Mouse (Mus musculus): Measurements from ENCODE around the gene Tmem220.

Gene Tmem220

GRCm38 (mm10) chr11:67024867-67025477 lies at the start of gene Tmem220:
Gene Tmem220, plus strand, starts transcription at chr11:67025154.
- DNase-seq (ENCODE audit: low spot score), result peak; percentile 83

DNA sequence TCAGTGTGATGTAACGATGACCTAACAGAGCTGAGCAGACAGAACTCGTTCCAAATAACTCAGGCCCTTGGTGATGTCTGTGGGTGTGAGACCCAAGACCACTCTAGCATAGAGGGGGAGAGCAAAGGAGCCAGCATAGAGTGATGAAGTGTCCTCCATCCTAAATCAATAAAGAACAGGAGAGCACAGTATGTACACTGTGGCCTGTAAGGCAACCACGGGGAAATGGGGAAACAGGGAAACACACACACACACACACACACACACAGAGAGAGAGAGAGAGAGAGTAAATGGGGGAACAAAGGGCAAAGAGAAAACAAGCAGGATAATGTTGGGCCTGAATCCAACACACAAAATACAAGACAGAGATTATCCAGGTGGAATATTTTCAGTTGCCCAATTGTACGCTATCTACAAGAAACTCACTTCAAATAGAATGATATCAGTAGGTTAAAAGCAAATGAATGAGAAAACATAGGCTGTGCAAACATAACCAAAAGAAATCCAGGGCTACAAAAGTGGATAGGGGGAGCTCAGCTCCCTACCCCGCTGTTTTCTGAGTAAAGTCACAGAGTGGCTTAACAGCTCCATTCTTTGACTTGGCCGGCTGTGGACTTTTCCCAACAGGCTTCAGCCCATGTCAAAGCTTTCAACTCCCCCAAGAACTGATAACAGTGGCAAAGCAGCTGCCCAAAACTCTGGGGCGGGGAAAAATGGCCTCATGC lies 49.2 kb upstream of the Tmem220 start:
- no peak for DNase-seq (ENCODE audit: low spot score)

GRCm38 (mm10) chr11:66981336-66982115 lies 43.4 kb upstream of the Tmem220 start:
- no peak for DNase-seq (ENCODE audit: low spot score)

GRCm38 (mm10) chr11:66982794-66983193 lies 42.2 kb upstream of the Tmem220 start:
- peak; percentile 3 for DNase-seq (ENCODE audit: low spot score)

GRCm38 (mm10) chr11:66983422-66984164 lies 41.4 kb upstream of the Tmem220 start:
- no peak for DNase-seq (ENCODE audit: low spot score)

GRCm38 (mm10) chr11:66984165-66985135 lies 40.5 kb upstream of the Tmem220 start:
- DNase-seq (ENCODE audit: low spot score), result peak; percentile 46

- DNase-seq (ENCODE audit: low spot score), result peak; percentile 3
These were observed 39.7 kb upstream of the Tmem220 start for GRCm38 (mm10) chr11:66985136-66985702.

GRCm38 (mm10) chr11:66992150-66992549 lies 32.8 kb upstream of the Tmem220 start:
- no peak for DNase-seq (ENCODE audit: low spot score)

DNA sequence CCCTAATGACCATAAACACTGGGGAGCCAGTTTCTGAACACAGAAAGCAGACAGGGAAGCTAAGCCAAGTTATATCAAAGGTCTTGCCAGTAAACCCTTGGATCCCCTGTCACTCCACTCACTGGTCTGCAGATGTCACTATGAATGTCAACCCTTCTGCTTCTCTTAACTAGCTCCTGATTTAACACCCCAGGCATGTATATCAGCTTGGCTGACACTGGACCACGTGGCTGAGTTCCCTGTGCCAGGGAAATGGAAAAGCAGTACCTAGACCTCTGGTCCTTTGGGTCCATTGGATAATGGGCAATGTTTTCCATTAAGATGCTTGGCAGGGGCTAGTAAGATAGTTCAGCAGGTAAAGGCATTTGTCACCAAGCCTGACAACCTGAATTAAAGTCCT lies 31.3 kb upstream of the Tmem220 start:
- DNase-seq (ENCODE audit: low spot score), result no peak

DNA sequence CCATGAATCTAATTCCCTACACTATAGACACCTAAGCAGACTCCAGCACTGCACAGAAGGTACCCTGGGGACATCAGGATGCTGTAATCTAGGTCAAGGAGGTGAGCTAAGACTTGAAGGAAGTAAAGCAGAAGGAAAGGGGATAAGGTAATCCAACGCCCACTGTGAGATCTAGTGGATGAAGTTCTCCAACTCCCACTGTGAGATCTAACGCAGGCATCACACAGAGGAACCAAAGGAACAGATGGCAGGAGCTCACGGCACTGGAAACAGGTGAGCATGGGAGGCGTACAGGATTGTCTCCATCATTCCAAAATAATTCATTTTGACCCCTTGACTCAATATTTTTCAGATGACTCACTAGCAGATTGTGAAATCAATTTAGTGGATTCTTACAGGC lies 28.5 kb upstream of the Tmem220 start:
- no peak for DNase-seq (ENCODE audit: low spot score)

GRCm38 (mm10) chr11:66998467-66999403 lies 26.2 kb upstream of the Tmem220 start:
- no peak for DNase-seq (ENCODE audit: low spot score)

DNA sequence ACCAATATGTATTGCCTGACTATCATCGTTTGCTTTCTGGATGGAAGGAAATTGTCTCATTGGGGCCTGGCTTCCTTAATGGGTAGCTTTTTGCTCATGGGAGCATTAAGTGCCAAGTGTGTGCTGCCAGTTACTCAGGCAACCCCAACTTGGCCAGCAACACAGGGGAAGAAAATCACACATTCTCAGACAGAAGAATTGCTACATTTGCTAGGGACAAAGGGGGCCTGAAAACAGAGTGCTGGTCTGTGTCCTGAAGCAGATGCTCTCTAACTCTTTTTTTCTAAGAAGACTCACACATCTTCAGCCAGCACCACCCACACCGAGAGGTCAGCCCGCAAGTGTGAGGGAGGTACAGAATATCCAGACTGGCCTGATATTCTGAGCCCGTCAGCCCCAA lies 24.3 kb upstream of the Tmem220 start:
- DNase-seq (ENCODE audit: low spot score), result no peak

DNA sequence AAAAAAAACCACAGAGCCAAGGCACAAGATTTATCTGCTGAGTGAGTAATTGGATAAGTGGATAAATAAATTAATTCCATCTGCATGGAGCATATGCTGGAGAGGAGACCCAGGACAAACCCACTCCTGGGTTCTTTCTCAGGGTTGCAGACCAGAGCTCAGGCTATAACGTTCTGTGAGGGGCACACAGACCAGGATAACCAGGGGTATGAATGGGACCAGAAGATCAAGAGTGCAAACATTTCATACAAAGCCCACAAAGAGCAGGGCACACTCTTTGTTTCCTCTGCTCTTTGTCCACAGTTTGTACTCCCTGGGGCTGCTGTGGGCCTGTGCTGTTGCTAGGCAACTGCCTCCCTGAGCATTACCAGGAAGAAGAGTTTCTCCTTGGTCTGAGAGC lies 23.2 kb upstream of the Tmem220 start:
- DNase-seq (ENCODE audit: low spot score), result no peak

DNA sequence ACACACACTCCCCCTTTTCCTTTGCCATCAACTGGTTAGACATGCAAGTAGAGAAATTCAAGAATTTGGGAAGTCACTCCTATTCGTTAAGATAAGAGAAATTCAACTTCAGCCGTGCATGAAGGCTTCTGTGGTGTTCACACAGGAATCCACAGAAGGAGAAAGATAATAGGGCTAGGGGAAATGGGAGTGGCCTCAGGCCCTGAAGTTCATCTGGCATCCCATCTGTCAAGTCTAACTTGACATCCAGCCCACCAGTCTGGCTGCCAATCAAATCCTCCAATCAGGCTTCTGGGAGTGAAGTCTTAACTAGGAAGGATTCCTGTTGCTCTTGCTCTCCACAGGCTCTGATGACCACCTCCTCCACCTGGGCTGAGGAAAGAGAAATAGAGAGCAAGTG lies 22.0 kb upstream of the Tmem220 start:
- DNase-seq (ENCODE audit: low spot score), result no peak

GRCm38 (mm10) chr11:67007961-67008360 lies 17.0 kb upstream of the Tmem220 start:
- no peak for DNase-seq (ENCODE audit: low spot score)

DNA sequence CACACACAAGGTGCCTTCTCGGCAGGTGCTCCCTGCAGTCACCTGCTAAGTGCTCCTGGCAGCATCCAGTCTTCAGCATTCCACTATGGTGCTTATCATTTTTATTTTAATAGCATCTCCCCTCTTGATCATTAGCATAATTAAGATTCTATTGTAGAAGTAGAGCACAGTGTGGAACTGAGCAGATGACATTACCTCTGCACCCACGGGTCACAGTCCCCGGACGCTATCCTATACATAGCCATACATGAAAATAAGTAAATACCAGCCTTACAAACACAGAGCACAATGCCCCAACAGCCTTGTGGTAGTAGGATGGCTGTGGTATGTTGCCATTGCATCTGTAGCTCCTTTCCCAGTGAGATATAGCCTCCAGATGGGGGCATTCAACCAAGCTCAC lies 16.4 kb upstream of the Tmem220 start:
- DNase-seq (ENCODE audit: low spot score), result no peak

DNA sequence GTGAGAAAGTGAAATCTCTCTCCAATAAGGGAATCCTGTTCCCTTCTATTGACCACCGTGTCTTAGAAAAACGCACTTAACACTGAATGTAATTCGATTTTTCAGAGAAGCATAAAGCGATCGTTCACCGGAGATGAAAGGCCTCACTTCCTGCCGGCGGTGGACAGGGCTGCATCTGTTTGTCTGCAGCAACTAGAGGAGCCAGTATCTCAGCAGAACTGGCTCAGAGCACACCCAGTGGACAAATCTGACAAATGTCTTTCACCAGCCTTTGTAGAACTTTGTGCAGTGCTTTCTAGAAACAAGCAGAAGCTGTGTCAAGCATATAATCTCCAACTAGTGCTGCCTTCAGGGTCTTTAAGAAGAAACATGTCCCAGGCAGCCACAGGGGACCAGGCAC lies 14.5 kb upstream of the Tmem220 start:
- DNase-seq (ENCODE audit: low spot score), result no peak

DNA sequence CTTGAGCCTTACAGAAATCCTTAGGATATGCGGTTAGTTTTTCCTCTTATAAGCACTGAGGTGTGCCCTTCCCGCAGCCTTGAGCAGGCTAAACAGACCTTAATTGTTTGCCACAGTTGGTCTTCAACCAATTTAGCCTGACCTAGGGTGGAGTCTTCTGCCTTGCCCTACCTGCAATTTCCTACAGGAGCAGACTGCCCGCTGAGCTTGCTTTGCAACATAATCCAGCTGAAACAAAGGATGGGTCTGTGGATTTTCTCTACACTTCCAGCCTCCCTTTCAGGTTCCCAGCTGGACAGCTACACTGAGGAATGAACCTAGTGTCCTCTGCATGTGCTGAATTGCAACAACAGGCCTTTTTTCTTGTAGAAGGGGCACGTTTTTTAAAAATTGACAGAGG lies 13.3 kb upstream of the Tmem220 start:
- DNase-seq (ENCODE audit: low spot score), result no peak

DNA sequence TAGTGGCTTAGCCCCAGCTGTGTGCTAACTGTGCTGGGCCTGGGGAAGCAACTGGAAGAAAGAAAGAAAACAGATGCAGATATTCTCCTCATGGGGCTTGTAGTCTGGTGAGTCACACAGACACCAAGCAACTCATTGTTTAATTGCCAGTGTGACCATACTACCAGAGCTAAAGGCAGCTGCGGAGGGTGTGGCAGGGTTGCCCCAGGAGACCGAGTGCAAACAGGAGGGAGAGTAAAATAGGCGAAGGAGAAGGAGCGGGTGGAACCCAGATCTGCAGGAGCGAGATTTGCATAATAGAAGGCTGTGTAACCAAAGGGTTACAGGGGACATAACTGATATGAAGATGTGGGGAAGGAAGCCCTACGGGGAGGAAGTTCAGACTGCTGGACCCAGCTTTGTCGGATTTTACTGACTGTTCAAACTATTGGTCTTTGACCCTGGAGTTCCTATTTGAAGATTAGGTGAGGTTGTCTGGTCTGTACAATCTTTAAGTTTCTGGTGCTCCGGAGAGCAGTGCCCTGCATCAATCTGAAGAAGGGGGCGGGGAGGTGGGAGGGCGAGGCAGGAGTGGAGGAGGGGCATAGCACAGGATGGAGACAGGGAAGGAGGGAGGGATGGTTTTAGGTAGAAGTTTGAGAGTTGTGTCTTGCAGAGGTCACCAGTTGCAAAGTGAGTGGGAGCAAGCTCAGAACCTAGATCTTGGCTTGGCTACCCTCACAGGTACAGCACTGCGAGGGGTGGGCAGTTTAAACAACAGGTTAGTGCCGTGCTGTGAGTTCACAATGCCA lies 7.0 kb upstream of the Tmem220 start:
- no peak for DNase-seq (ENCODE audit: low spot score)
